Mouse (Mus musculus): ENCODE data around the gene Kcng4. TPM values are rescaled to one million over a fixed set of nuclear protein-coding genes. Genes with fewer than 3 reads are reported as not detected.

The Kcng4 gene
- polyA plus RNA-seq, 1 experiment, result 0.51 TPM

- DNase-seq, result no peak
- no peak overlapping the region for H3K4me3 ChIP-seq (replicated peaks; ENCODE audit: extremely low read depth, low read depth, low read length)
- TF ChIP-seq POLR2A (IDR thresholded peaks at IDR 0.05; ENCODE audit: borderline replicate concordance, extremely low read depth, low read depth, low read length), result no peak
- TF ChIP-seq CTCF (IDR thresholded peaks at IDR 0.05; ENCODE audit: insufficient read depth, low read length), result no peak
- peaks cover 5% of the 10 kb centered on the region for H3K4me1 ChIP-seq (ENCODE audit: control insufficient read depth, insufficient read depth, low read length)
- 17% methylated on average over 14 of the region's 14 CpGs for WGBS
These were observed 704 bp downstream of the Kcng4 start for GRCm38 (mm10) chr8:119634616-119635336.

DNA sequence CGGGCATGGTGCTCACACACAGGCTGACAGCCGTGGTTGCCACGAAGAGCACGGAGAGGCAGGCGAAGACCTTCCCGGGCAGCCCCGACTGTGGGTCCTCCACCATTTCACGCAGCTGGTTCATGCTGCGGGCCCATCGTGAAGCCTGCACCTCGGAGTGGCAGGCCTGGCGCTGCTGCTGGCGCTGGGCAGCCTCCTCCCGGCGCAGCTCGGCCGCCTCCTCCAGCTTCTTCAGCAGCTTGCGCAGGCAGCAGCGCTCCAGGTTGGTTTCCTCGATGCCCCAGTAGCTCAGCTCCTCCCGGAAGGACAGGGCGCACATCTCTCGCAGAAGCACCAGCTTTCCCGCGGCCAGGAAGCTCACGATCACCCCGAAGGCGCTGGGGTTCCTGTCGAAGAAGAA, 2.6 kb downstream of the Kcng4 start:
- Histone ChIP-seq H3K4me3 (replicated peaks; ENCODE audit: extremely low read depth, low read depth, low read length) (no peak overlapping the region), H3K4me1 (ENCODE audit: control insufficient read depth, insufficient read depth, low read length) (peaks cover 5% of the 10 kb centered on the region)
- 55% methylated on average over 29 of the region's 29 CpGs for WGBS
- DNase-seq, result no peak
- TF ChIP-seq POLR2A (IDR thresholded peaks at IDR 0.05; ENCODE audit: borderline replicate concordance, extremely low read depth, low read depth, low read length) (no peak), CTCF (IDR thresholded peaks at IDR 0.05; ENCODE audit: insufficient read depth, low read length) (no peak)

GRCm38 (mm10) chr8:119632246-119632645, 3.2 kb downstream of the Kcng4 start:
- H3K4me1 ChIP-seq (ENCODE audit: control insufficient read depth, insufficient read depth, low read length), result peaks cover 5% of the 10 kb centered on the region
- TF ChIP-seq CTCF (IDR thresholded peaks at IDR 0.05; ENCODE audit: insufficient read depth, low read length) (no peak), POLR2A (IDR thresholded peaks at IDR 0.05; ENCODE audit: borderline replicate concordance, extremely low read depth, low read depth, low read length) (no peak)
- 80% methylated on average over 9 of the region's 9 CpGs for WGBS
- no peak for DNase-seq
- no peak overlapping the region for H3K4me3 ChIP-seq (replicated peaks; ENCODE audit: extremely low read depth, low read depth, low read length)

DNA sequence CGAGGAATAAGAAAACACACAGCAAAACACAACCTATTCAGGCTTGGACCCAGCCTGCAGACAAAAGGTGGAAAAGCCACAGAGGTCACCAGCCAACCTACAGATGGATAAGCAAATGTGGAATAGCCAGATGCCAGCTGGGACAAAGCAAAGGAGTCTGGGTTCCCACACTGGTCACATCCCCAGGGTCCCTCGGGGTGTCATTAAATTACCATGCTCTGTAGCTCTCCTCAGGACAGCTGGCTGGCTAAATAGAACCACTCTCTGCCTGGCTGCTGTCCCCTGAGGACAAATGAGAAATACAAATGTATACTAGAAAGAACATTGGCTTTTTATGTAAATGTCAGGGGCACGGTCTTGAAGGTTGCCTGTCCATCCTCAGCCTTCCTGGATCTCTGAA, 4.6 kb downstream of the Kcng4 start:
- 59% methylated on average over 3 of the region's 3 CpGs for WGBS
- no peak overlapping the region for H3K4me3 ChIP-seq (replicated peaks; ENCODE audit: extremely low read depth, low read depth, low read length)
- TF ChIP-seq CTCF (IDR thresholded peaks at IDR 0.05; ENCODE audit: insufficient read depth, low read length) (no peak), POLR2A (IDR thresholded peaks at IDR 0.05; ENCODE audit: borderline replicate concordance, extremely low read depth, low read depth, low read length) (no peak)

GRCm38 (mm10) chr8:119627613-119628359, 7.7 kb downstream of the Kcng4 start:
- Histone ChIP-seq H3K4me3 (replicated peaks; ENCODE audit: extremely low read depth, low read depth, low read length) (no peak overlapping the region), H3K4me1 (ENCODE audit: control insufficient read depth, insufficient read depth, low read length) (no peaks in the 10 kb centered on the region)
- TF ChIP-seq POLR2A (IDR thresholded peaks at IDR 0.05; ENCODE audit: borderline replicate concordance, extremely low read depth, low read depth, low read length) (no peak), CTCF (IDR thresholded peaks at IDR 0.05; ENCODE audit: insufficient read depth, low read length) (no peak)
- DNase-seq, result no peak
- WGBS, result 38% methylated on average over 10 of the region's 10 CpGs

More for the DNA sequence above, 4.6 kb downstream of the Kcng4 start:
- DNase-seq, result no peak
- peaks cover 4% of the 10 kb centered on the region for H3K4me1 ChIP-seq (ENCODE audit: control insufficient read depth, insufficient read depth, low read length)

DNA sequence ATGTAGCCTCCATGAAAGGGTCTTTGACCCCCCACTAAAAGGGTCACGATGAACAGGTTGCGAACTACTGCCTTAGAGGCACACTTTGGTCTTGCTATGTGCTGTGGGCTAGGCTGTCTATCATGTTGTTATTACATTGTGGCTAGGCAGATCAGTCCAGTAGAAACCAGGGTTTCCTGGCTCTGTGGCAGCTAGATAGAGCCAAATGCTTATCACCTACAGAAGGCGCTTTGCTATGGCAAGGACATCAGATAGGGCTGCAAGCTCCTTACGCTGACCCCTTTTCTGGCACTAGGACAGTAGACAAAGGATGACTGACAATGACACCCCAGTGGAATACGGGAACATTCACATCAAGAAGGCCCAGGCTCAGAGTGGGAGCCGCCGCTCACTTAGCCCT, 8.3 kb downstream of the Kcng4 start:
- H3K4me3 ChIP-seq (replicated peaks; ENCODE audit: extremely low read depth, low read depth, low read length), result no peak overlapping the region
- no peak for DNase-seq
- WGBS, result 90% methylated on average over 7 of the region's 7 CpGs
- TF ChIP-seq POLR2A (IDR thresholded peaks at IDR 0.05; ENCODE audit: borderline replicate concordance, extremely low read depth, low read depth, low read length) (no peak), CTCF (IDR thresholded peaks at IDR 0.05; ENCODE audit: insufficient read depth, low read length) (no peak)
- H3K4me1 ChIP-seq (ENCODE audit: control insufficient read depth, insufficient read depth, low read length), result no peaks in the 10 kb centered on the region

DNA sequence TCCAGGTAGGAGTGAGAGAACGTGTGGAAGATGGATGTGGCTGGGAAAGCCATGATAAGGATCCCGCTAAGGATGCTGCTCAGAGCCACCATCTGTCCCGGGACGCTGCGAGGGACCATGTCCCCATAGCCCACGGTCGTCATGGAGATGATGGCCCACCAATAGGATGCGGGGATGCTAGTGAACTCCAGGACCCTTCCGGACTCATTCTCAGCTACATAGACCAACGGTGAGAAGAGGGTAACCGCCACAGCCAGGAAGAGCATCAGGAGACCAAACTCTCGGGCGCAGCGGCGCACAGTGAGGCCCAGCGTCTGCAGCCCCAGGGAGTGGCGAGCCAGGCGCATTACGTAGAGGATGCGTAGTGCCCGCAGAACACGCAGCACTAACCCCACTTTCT, 9.7 kb downstream of the Kcng4 start:
- Histone ChIP-seq H3K4me3 (replicated peaks; ENCODE audit: extremely low read depth, low read depth, low read length) (no peak overlapping the region), H3K4me1 (ENCODE audit: control insufficient read depth, insufficient read depth, low read length) (no peaks in the 10 kb centered on the region)
- DNase-seq, result no peak
- 82% methylated on average over 22 of the region's 22 CpGs for WGBS
- TF ChIP-seq POLR2A (IDR thresholded peaks at IDR 0.05; ENCODE audit: borderline replicate concordance, extremely low read depth, low read depth, low read length), result no peak
- TF ChIP-seq CTCF (IDR thresholded peaks at IDR 0.05; ENCODE audit: insufficient read depth, low read length), result no peak

- H3K4me3 ChIP-seq (replicated peaks; ENCODE audit: extremely low read depth, low read depth, low read length), result no peak overlapping the region
- TF ChIP-seq CTCF (IDR thresholded peaks at IDR 0.05; ENCODE audit: insufficient read depth, low read length) (no peak), POLR2A (IDR thresholded peaks at IDR 0.05; ENCODE audit: borderline replicate concordance, extremely low read depth, low read depth, low read length) (no peak)
- H3K4me1 ChIP-seq (ENCODE audit: control insufficient read depth, insufficient read depth, low read length), result no peaks in the 10 kb centered on the region
- no peak for DNase-seq
- WGBS, result 84% methylated on average over 7 of the region's 7 CpGs
These were observed 10.6 kb downstream of the Kcng4 start for GRCm38 (mm10) chr8:119624916-119625315.

GRCm38 (mm10) chr8:119623744-119624143, 11.7 kb downstream of the Kcng4 start:
- DNase-seq, result no peak
- WGBS, result 70% methylated on average over 1 of the region's 1 CpGs
- H3K4me1 ChIP-seq (ENCODE audit: control insufficient read depth, insufficient read depth, low read length), result no peaks in the 10 kb centered on the region
- H3K4me3 ChIP-seq (replicated peaks; ENCODE audit: extremely low read depth, low read depth, low read length), result no peak overlapping the region
- TF ChIP-seq CTCF (IDR thresholded peaks at IDR 0.05; ENCODE audit: insufficient read depth, low read length) (no peak), POLR2A (IDR thresholded peaks at IDR 0.05; ENCODE audit: borderline replicate concordance, extremely low read depth, low read depth, low read length) (no peak)

GRCm38 (mm10) chr8:119623061-119623460, 12.4 kb downstream of the Kcng4 start:
- no peak for TF ChIP-seq POLR2A (IDR thresholded peaks at IDR 0.05; ENCODE audit: borderline replicate concordance, extremely low read depth, low read depth, low read length)
- no peak for TF ChIP-seq CTCF (IDR thresholded peaks at IDR 0.05; ENCODE audit: insufficient read depth, low read length)
- 81% methylated on average over 8 of the region's 8 CpGs for WGBS
- Histone ChIP-seq H3K4me1 (ENCODE audit: control insufficient read depth, insufficient read depth, low read length) (no peaks in the 10 kb centered on the region), H3K4me3 (replicated peaks; ENCODE audit: extremely low read depth, low read depth, low read length) (no peak overlapping the region)
- no peak for DNase-seq
